Mouse (Mus musculus): ENCODE measurements around the gene Jchain.

GRCm38 (mm10) chr5:88561080-88561814, 33.6 kb upstream of the Jchain start:
- TF ChIP-seq CTCF (conservative IDR thresholded peaks at IDR 0.05; ENCODE audit: low read length) (no peak), NANOG (IDR thresholded peaks at IDR 0.05; ENCODE audit: borderline replicate concordance, low read length) (no peak), POU5F1 (IDR thresholded peaks at IDR 0.05; ENCODE audit: borderline replicate concordance, low read length) (no peak)

Measured in E14TG2a.4 (cell line).